8 mouse cellular contexts compared by ENCODE assay signal in the genomic region with DNA sequence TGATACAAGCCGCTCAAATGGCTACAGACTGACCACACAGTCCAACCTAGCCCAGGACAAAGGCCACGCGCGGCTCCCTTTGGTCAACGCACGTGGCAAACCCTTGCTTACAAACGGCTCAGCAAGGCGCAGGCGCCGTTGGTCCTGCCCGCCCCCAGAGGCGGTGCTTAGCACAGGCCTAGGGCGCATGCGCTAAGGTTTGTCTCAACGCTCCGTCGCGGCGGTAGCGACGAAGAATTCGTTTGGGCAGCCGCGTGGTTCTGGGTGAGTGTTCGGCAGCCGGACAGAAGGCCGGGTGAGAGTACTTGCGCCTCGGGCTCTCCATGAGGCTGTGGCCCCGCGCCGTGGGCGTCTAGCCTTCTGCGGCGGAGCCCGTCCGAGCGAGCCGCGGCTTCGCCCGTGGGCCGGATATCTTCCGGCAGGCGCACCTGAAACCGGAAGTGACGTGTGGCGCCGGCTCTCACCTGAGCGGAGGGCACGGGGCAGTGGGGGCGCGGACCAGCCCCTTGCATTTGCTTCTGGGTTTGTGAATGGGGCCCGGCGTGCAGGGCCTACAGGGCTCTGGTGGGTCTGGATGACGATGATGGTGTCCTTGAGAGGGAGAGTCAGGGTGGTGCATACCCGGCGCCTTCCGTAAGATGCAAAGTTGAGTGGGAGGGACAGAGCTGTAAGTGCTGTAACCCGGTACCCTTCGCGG. TPM values are rescaled to one million over a fixed set of nuclear protein-coding genes. Genes with fewer than 3 reads are reported as not detected.
DNase-seq lines count a peak whose midpoint lies in the region; ATAC-seq and TF ChIP-seq lines count a peak whose summit lies in the region.

A gene (plus strand): TSS at position 186 of the 697 bp plus-strand sequence.

- no peaks in the 10 kb centered on the region for H3K27me3 ChIP-seq in MEL (ENCODE audit: control insufficient read depth in 1 of 2, insufficient read depth in 2 of 2, low read length in 2 of 2)
- H3K27me3 ChIP-seq in cerebellum, adult 2 months (ENCODE audit: control insufficient read depth, insufficient read depth, low read length): no peaks in the 10 kb centered on the region
- H3K27me3 ChIP-seq in hindbrain, embryonic 10.5 days (ENCODE audit: insufficient read depth, poor library complexity, severe bottlenecking): peaks cover 6% of the 10 kb centered on the region; the same call in 1 of the 2 replicates
- H3K27me3 ChIP-seq in lung, postnatal 0 days (replicated peaks; ENCODE audit: insufficient read depth, low read length): no peaks in the 10 kb centered on the region

- peak within 1 kb of the TSS; percentile 92 for H3K4me2 ChIP-seq in lung, postnatal 0 days (replicated peaks; ENCODE audit: low read depth, low read length)

- DNase-seq in MEL (ENCODE audit: low read depth, low spot score): peak; percentile 96
- DNase-seq in cerebellum, adult 2 months: peak; percentile 93 to 96
- DNase-seq in forelimb bud, embryonic 11.5 days (ENCODE audit: low read depth, low spot score): peak; percentile 96
- peak; percentile 94 for DNase-seq in hindbrain, embryonic 10.5 days (ENCODE audit: low spot score)
- DNase-seq in layer of hippocampus, adult 9-11 months: peak; percentile 93
- peak; percentile 96 for DNase-seq in lung, postnatal 0 days (ENCODE audit: low spot score)
- peak; percentile 89 for DNase-seq in ovary, postnatal 14 days (ENCODE audit: low spot score)
- DNase-seq in thymus, postnatal 14 days: peak; percentile 94

- peak within 1 kb of the TSS; percentile 56 for H3K27ac ChIP-seq in MEL (ENCODE audit: control insufficient read depth, low read depth, low read length)
- H3K27ac ChIP-seq in cerebellum, adult 2 months (ENCODE audit: insufficient read depth, low read length): peak within 1 kb of the TSS; percentile 93
- H3K27ac ChIP-seq in hindbrain, embryonic 10.5 days: peak within 1 kb of the TSS; percentile 95
- H3K27ac ChIP-seq in lung, postnatal 0 days (ENCODE audit: low read length): peak within 1 kb of the TSS; percentile 71

- peak; percentile 94 for ATAC-seq in lung, postnatal 0 days

- no peak for TF ChIP-seq CTCF in MEL (IDR thresholded peaks at IDR 0.05 in 2 of 3, conservative IDR thresholded peaks at IDR 0.05 in 1 of 3; ENCODE audit: control insufficient read depth in 1 of 3, insufficient read depth in 1 of 3, low read depth in 2 of 3, low read length in 3 of 3, poor library complexity in 1 of 3, severe bottlenecking in 1 of 3)
- TF ChIP-seq CTCF in cerebellum, adult 2 months (IDR thresholded peaks at IDR 0.05; ENCODE audit: borderline replicate concordance, insufficient read depth, low read depth, low read length): no peak
- TF ChIP-seq CTCF in lung, postnatal 0 days (IDR thresholded peaks at IDR 0.05): peak; percentile 43

- H3K4me1 ChIP-seq in MEL (ENCODE audit: control insufficient read depth in 1 of 2, insufficient read depth in 2 of 2, low read length in 2 of 2): peaks cover 7 to 29% of the 10 kb centered on the region in 2 experiments
- H3K4me1 ChIP-seq in cerebellum, adult 2 months (ENCODE audit: control insufficient read depth, insufficient read depth, low read length): no peaks in the 10 kb centered on the region
- peaks cover 19% of the 10 kb centered on the region for H3K4me1 ChIP-seq in hindbrain, embryonic 10.5 days (replicated peaks)
- H3K4me1 ChIP-seq in lung, postnatal 0 days (ENCODE audit: insufficient read depth, low read depth, low read length): no peaks in the 10 kb centered on the region; the same call in 1 of the 2 replicates

- TF ChIP-seq POLR2A in MEL (IDR thresholded peaks at IDR 0.05; ENCODE audit: control insufficient read depth in 1 of 2, insufficient read depth in 1 of 2, low read depth in 1 of 2, low read length in 2 of 2, poor library complexity in 1 of 2): peak; percentile 92 to 96
- peak; percentile 86 for TF ChIP-seq POLR2A in cerebellum, adult 2 months (IDR thresholded peaks at IDR 0.05; ENCODE audit: borderline replicate concordance, insufficient read depth, low read length)

- H3K9me3 ChIP-seq in MEL (replicated peaks; ENCODE audit: insufficient read depth, low read length): no peaks in the 10 kb centered on the region
- no peaks in the 10 kb centered on the region for H3K9me3 ChIP-seq in hindbrain, embryonic 10.5 days
- no peaks in the 10 kb centered on the region for H3K9me3 ChIP-seq in lung, postnatal 0 days (ENCODE audit: low read length)

- peaks cover 9 to 25% of the 10 kb centered on the region in 2 experiments for H3K36me3 ChIP-seq in MEL (ENCODE audit: control insufficient read depth in 1 of 2, insufficient read depth in 2 of 2, low read length in 2 of 2)
- peaks cover 25% of the 10 kb centered on the region for H3K36me3 ChIP-seq in hindbrain, embryonic 10.5 days
- H3K36me3 ChIP-seq in lung, postnatal 0 days (ENCODE audit: insufficient read depth, low read length): no peaks in the 10 kb centered on the region

- H3K79me2 ChIP-seq in MEL (ENCODE audit: control insufficient read depth, insufficient read depth, low read length, poor library complexity): peaks cover 26% of the 10 kb centered on the region

- WGBS in cerebellum, adult 2 months: under 1% methylated on average over 62 of the region's 62 CpGs
- under 1% methylated on average over 62 of the region's 62 CpGs for WGBS in hindbrain, embryonic 10.5 days
- WGBS in lung, postnatal 0 days: under 1% methylated on average over 60 of the region's 62 CpGs

- peak within 1 kb of the TSS; percentile 80 for H3K9ac ChIP-seq in MEL (ENCODE audit: control insufficient read depth, low read depth, low read length, poor library complexity, severe bottlenecking)
- peak within 1 kb of the TSS; percentile 67 for H3K9ac ChIP-seq in lung, postnatal 0 days (replicated peaks; ENCODE audit: low read depth)

- peak within 1 kb of the TSS; percentile 79 to 84 for H3K4me3 ChIP-seq in MEL (ENCODE audit: control insufficient read depth in 1 of 2, insufficient read depth in 1 of 2, low read depth in 2 of 2, low read length in 2 of 2)
- H3K4me3 ChIP-seq in cerebellum, adult 2 months (replicated peaks; ENCODE audit: insufficient read depth, low read depth, low read length): peak within 1 kb of the TSS; percentile 92
- peak within 1 kb of the TSS; percentile 70 for H3K4me3 ChIP-seq in hindbrain, embryonic 10.5 days
- H3K4me3 ChIP-seq in lung, postnatal 0 days (ENCODE audit: low read depth, low read length): peak within 1 kb of the TSS; percentile 62

- TF ChIP-seq RAD21 in MEL (IDR thresholded peaks at IDR 0.05; ENCODE audit: low read depth, low read length): no peak

- no peak; a peak in 2 of 4 replicates for TF ChIP-seq EP300 in MEL (IDR thresholded peaks at IDR 0.05; ENCODE audit: low read depth in 1 of 2, low read length in 2 of 2)
- TF ChIP-seq EP300 in lung, postnatal 0 days (IDR thresholded peaks at IDR 0.05): no peak

TF ChIP-seq in MEL, 35 proteins besides CTCF, POLR2A, EP300 and RAD21 (continues in another document):
- TF ChIP-seq ELF1 (IDR thresholded peaks at IDR 0.05; ENCODE audit: low read depth, low read length) (peak; percentile 57; the same call in 1 of the 2 replicates), MAZ (IDR thresholded peaks at IDR 0.05; ENCODE audit: low read depth, low read length) (no peak), MAFK (IDR thresholded peaks at IDR 0.05; ENCODE audit: borderline replicate concordance, low read depth, low read length) (no peak), GABPA (IDR thresholded peaks at IDR 0.05; ENCODE audit: low read depth, low read length) (no peak), MEF2A (IDR thresholded peaks at IDR 0.05; ENCODE audit: extremely low read depth, insufficient replicate concordance, low read depth, low read length, poor library complexity, severe bottlenecking) (no peak), TCF12 (IDR thresholded peaks at IDR 0.05; ENCODE audit: low read depth, low read length) (peak; percentile 56; the same call in 1 of the 2 replicates), TBP (IDR thresholded peaks at IDR 0.05; ENCODE audit: low read depth, low read length) (peak; percentile 69; the same call in 1 of the 2 replicates), KAT2A (conservative IDR thresholded peaks at IDR 0.05; ENCODE audit: low read depth, low read length) (no peak; the same call in 1 of the 2 replicates), MYC (IDR thresholded peaks at IDR 0.05; ENCODE audit: low read depth, low read length) (peak; percentile 99), CHD2 (IDR thresholded peaks at IDR 0.05; ENCODE audit: low read length) (no peak), ETS1 (IDR thresholded peaks at IDR 0.05; ENCODE audit: low read depth, low read length) (no peak), USF1 (IDR thresholded peaks at IDR 0.05; ENCODE audit: low read depth, low read length) (peak; percentile 40; the same call in 1 of the 2 replicates), NRF1 (IDR thresholded peaks at IDR 0.05; ENCODE audit: insufficient read depth, low read depth, low read length, poor library complexity, severe bottlenecking) (peak; percentile 88), E2F4 (IDR thresholded peaks at IDR 0.05; ENCODE audit: borderline replicate concordance, low read depth, low read length) (0 out of 2 replicates have a peak, but pooled peaks have one; percentile 24), ZNF384 (IDR thresholded peaks at IDR 0.05; ENCODE audit: low read depth, low read length) (no peak), UBTF (IDR thresholded peaks at IDR 0.05; ENCODE audit: borderline replicate concordance, insufficient read depth, low read depth, low read length) (no peak), SMC3 (IDR thresholded peaks at IDR 0.05; ENCODE audit: low read depth, low read length) (no peak), CHD1 (IDR thresholded peaks at IDR 0.05; ENCODE audit: low read depth, low read length) (no peak), POLR2AphosphoS2 (IDR thresholded peaks at IDR 0.05; ENCODE audit: low read length) (peak; percentile 99), NELFE (IDR thresholded peaks at IDR 0.05; ENCODE audit: low read depth, low read length) (peak; percentile 98), MYB (IDR thresholded peaks at IDR 0.05; ENCODE audit: low read depth, low read length) (peak; percentile 55; the same call in 1 of the 2 replicates), RCOR1 (IDR thresholded peaks at IDR 0.05; ENCODE audit: low read depth, low read length) (0 out of 2 replicates have a peak, but pooled peaks have one; percentile 28), POLR2AphosphoS5 (IDR thresholded peaks at IDR 0.05; ENCODE audit: borderline replicate concordance, low read depth, low read length) (no peak; the same call in 1 of the 2 replicates), USF2 (IDR thresholded peaks at IDR 0.05; ENCODE audit: borderline replicate concordance in 1 of 2, insufficient read depth in 1 of 2, low read depth in 1 of 2, low read length in 2 of 2) (no peak)

RNA-seq across cellular contexts. Expression of the gene that starts here (rescaled TPM):
- total RNA-seq in MEL (2012; rRNA removed): 12.5 and 15.1 TPM in 2 replicates
- polyA plus RNA-seq in MEL (2012; ENCODE audit: insufficient read depth in 1 of 2, insufficient read length in 2 of 2, low read depth in 1 of 2, low replicate concordance in 2 of 2, missing spikeins in 1 of 2): 100 to 1,000 TPM in 1 of 2 experiments, 10 to 100 TPM in 1; 15.4 to 186 TPM
- 8.8 and 9.7 TPM in 2 replicates for polyA plus RNA-seq in cerebellum, adult 2 months (2012; rRNA removed)
- polyA plus RNA-seq in hindbrain, embryonic 10.5 days (2016; fragmentation: Nextera tagmentation; extraction: Ambion mirVana): 28.9 and 30.4 TPM in 2 replicates
- 12.9 and 15.6 TPM in 2 replicates for polyA plus RNA-seq in lung, postnatal 0 days (2015; fragmentation: Nextera tagmentation; extraction: Ambion mirVana)

Comparison
In these comparisons a context has a peak if more than half of its experiments do, and no peak if none do; other contexts are left out.
1. Peak in every context shown above with its lines: DNase-seq, ATAC-seq, H3K4me3 ChIP-seq and H3K27ac ChIP-seq.